Mouse (Mus musculus) E14TG2a.4 (cell line): ENCODE measurements around the gene 5330417H12Rik.

Source experiments
- CTCF ChIP-seq: conservative IDR thresholded peaks from 2 replicates; pipeline ENCODE4 v1.5.1; 2014; ENCODE audit warnings: low read length
- NANOG ChIP-seq: IDR thresholded peaks from 2 replicates; pipeline ENCODE4 v1.6.1; 2014; ENCODE audit warnings: borderline replicate concordance, low read length, mixed read lengths

GRCm38 (mm10) chr7:107624432-107624831, 529 bp downstream of the 5330417H12Rik start:
- TF ChIP-seq CTCF (no peak), NANOG (no peak)
